Mouse (Mus musculus) forebrain, postnatal 0 days (tissue): Measurements from ENCODE around the gene D130043K22Rik. TPM values are rescaled to one million over a fixed set of nuclear protein-coding genes. Genes with fewer than 3 reads are reported as not detected.

Source experiments
- ATAC-seq: fragments of 200-750 bp; cut with Nextera tagmentation; 2 replicates; pipeline ENCODE4 v1.8.0; 2017; ENCODE audit warnings: mild to moderate bottlenecking, moderate library complexity
- DNase-seq: peaks from one replicate; pipeline ENCODE4 v3.0.0-alpha.2; 2015
- H3K27ac ChIP-seq: fragments of 300-500 bp; sonication (generic); 2 replicates; pipeline ENCODE4 v1.5.1; 2014; ENCODE audit warnings: low read depth, mild to moderate bottlenecking, antibody characterized with exemption, low read length, moderate library complexity, mixed read lengths
- H3K27me3 ChIP-seq: fragments of 300-500 bp; sonication (generic); 2 replicates; pipeline ENCODE4 v1.6.1; 2014; ENCODE audit warnings: mild to moderate bottlenecking, low read length, mixed read lengths; ENCODE audit not compliant: insufficient read depth
- H3K36me3 ChIP-seq: fragments of 300-500 bp; sonication (generic); 2 replicates; pipeline ENCODE4 v1.6.1; 2014; ENCODE audit warnings: mild to moderate bottlenecking, moderate library complexity; ENCODE audit not compliant: insufficient read depth
- H3K4me1 ChIP-seq: fragments of 300-500 bp; sonication (generic); 2 replicates; pipeline ENCODE4 v1.6.1; 2014; ENCODE audit warnings: antibody characterized with exemption; ENCODE audit not compliant: insufficient read depth
- H3K4me2 ChIP-seq: fragments of 300-500 bp; sonication (generic); 2 replicates; pipeline ENCODE4 v1.6.1; 2014; ENCODE audit warnings: low read depth, mild to moderate bottlenecking, moderate library complexity
- H3K4me3 ChIP-seq: fragments of 300-500 bp; sonication (generic); 2 replicates; pipeline ENCODE4 v1.5.1; 2014; ENCODE audit warnings: low read depth, low read length, mixed read lengths
- H3K9ac ChIP-seq: fragments of 300-500 bp; sonication (generic); 2 replicates; pipeline ENCODE4 v1.6.1; 2014; ENCODE audit warnings: mild to moderate bottlenecking
- H3K9me3 ChIP-seq: fragments of 300-500 bp; sonication (generic); 2 replicates; pipeline ENCODE4 v1.6.1; 2016; ENCODE audit warnings: low read length
- CTCF ChIP-seq: sonication (generic); IDR thresholded peaks from 2 replicates; pipeline ENCODE4 v1.5.1; 2016; ENCODE audit warnings: antibody characterized with exemption, control low read depth, low read depth
- WGBS: fragments of 180-500 bp; shearing (Covaris S2); extraction: QIAGEN DNeasy Blood & Tissue Kit; methylation state at CpG from one replicate; pipeline ENCODE4 v1.1.7; 2014; 5-methylcytosine and 5-hydroxymethylcytosine counted together
- polyA plus RNA-seq: library from polyadenylated mRNA; unstranded; fragments of >200 nt; fragmentation: Nextera tagmentation; extraction: Ambion mirVana; gene quantifications from 2 replicates; pipeline ENCODE4 v1.2.1, GENCODE M21; 2015
- total RNA-seq: library from RNA; depleted of rRNA; stranded (reverse); fragments of >200 nt; gene quantifications from 2 replicates; pipeline ENCODE4 v1.2.3, GENCODE M21; 2014

Gene D130043K22Rik
- total and polyA plus RNA-seq, 2 experiments from 2014 or later = 5.6 to 13.1 TPM

DNA sequence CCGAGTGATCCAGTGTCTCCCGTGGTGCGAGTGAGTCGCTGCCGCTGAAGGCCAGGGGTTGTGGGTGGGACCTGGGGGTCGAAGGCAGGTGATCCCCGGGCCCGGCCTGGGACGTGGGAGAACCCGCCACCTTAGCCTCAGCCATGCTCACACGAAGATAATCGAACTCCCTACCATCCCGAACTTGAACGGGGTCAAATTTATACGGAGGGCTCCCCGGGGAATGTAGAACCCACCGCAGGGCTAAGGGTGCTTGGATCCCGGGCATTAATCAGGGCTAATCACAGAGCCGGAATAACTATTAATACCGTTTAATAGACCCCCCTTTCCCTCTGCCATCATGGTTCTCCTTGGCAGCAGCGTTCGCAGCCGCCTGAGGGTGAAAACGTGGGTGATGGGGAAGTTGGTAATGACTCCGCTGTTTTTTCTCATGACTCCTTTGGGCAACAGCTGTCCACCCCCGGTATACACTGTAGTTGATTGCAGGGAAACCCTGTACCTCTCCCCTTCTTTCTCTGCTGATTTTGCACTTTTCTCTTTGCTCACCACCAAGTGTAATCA lies 42.7 kb upstream of the D130043K22Rik start:
- H3K4me1 ChIP-seq = peaks cover 13% of the 10 kb centered on the region
- TF ChIP-seq CTCF = no peak
- H3K27me3 ChIP-seq = no peaks in the 10 kb centered on the region
- H3K9ac ChIP-seq = peak overlapping the region; percentile 87
- H3K4me3 ChIP-seq = peak overlapping the region; percentile 68
- ATAC-seq (no peak), DNase-seq (peak; percentile 29)
- under 1% methylated on average over 26 of the region's 26 CpGs for WGBS
- peaks cover 6% of the 10 kb centered on the region; the same call in 1 of the 2 replicates for H3K36me3 ChIP-seq
- H3K9me3 ChIP-seq = no peaks in the 10 kb centered on the region
- H3K27ac ChIP-seq = peak overlapping the region; percentile 98
- H3K4me2 ChIP-seq = peak overlapping the region; percentile 68

GRCm38 (mm10) chr13:24803196-24803595 lies 41.7 kb upstream of the D130043K22Rik start:
- no peak for TF ChIP-seq CTCF
- Histone ChIP-seq H3K27ac (no peak overlapping the region), H3K9ac (peak overlapping the region; percentile 87; the same call in 1 of the 2 replicates), H3K4me3 (peak overlapping the region; percentile 68), H3K9me3 (no peaks in the 10 kb centered on the region), H3K36me3 (peaks cover 13% of the 10 kb centered on the region; the same call in 1 of the 2 replicates), H3K4me2 (peak overlapping the region; percentile 68), H3K27me3 (no peaks in the 10 kb centered on the region), H3K4me1 (peaks cover 13% of the 10 kb centered on the region)
- WGBS = 5% methylated on average over 2 of the region's 2 CpGs
- DNase-seq = no peak
- ATAC-seq = no peak

DNA sequence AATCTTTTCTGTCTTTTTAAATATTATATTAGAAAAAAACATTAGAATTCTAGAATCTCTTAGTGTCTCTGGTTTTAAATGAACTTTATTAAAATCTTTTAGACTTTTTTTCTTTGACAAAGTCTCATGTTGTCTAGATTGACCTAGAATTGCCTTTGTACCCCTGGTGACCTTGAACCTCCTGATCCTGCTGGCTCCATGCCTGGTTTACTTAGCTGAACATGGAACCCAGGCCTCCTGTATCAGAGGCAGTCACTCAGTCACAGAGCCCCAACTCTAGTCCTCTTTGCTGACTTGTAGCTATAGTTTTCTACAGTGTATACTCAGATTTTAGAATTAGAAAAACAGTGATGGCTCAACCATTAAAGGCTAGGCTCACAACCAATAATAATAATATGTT lies 38.9 kb upstream of the D130043K22Rik start:
- Histone ChIP-seq H3K4me3 (no peak overlapping the region), H3K4me2 (no peak overlapping the region), H3K4me1 (peaks cover 9% of the 10 kb centered on the region), H3K27ac (no peak overlapping the region), H3K9ac (no peak overlapping the region), H3K27me3 (no peaks in the 10 kb centered on the region), H3K9me3 (no peaks in the 10 kb centered on the region), H3K36me3 (peaks cover 27% of the 10 kb centered on the region)
- ATAC-seq (no peak), DNase-seq (no peak)
- no peak for TF ChIP-seq CTCF

DNA sequence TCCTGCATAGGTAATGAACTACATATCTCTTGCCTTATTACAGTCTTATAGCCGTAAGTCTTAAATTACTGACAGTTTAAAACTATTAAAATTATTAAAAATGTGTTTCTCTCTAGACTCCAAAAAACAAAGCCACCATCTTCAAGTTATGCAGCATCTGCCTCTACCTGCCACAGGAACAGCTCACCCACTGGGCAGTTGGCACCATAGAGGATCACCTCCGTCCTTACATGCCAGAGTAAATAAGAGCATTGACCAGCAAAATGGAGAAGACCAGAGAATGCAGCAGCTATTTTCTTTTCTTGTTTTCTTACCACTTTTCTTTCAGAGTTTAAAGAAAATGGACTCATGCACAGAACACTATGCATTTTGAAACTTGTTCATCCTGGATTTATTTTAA lies 32.4 kb upstream of the D130043K22Rik start:
- WGBS = 91% methylated on average over 2 of the region's 2 CpGs

DNA sequence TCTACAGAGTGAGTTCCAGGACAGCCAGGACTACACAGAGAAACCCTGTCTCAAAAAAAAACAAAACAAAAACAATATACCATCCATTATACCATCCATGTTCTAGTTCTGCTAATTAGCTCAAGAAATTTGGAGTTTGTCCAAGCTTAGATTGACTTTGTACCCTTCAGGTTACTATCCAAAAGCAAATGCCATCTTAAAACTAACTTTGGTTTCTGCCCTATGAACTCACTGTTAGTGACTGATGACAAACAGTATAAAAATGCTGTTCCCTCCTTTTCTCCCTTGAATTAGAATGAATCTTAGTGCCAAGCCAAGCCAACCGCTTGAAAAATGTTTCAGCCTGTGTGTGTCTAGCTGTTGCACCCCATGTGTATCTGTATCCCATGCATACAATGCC lies 30.3 kb upstream of the D130043K22Rik start:
- no peak for ATAC-seq
- H3K9ac ChIP-seq = no peak overlapping the region
- H3K27ac ChIP-seq = no peak overlapping the region
- no peak for DNase-seq
- TF ChIP-seq CTCF = no peak
- no peak overlapping the region for H3K4me3 ChIP-seq
- H3K4me2 ChIP-seq = no peak overlapping the region
- no peaks in the 10 kb centered on the region for H3K9me3 ChIP-seq
- no peaks in the 10 kb centered on the region for H3K4me1 ChIP-seq
- H3K27me3 ChIP-seq = no peaks in the 10 kb centered on the region
- WGBS = 78% methylated on average over 1 of the region's 1 CpGs
- H3K36me3 ChIP-seq = peaks cover 33% of the 10 kb centered on the region

More for the DNA sequence above, 32.4 kb upstream of the D130043K22Rik start:
- TF ChIP-seq CTCF = no peak
- ATAC-seq = no peak
- H3K9me3 ChIP-seq = no peaks in the 10 kb centered on the region
- no peak overlapping the region for H3K27ac ChIP-seq
- H3K9ac ChIP-seq = no peak overlapping the region
- DNase-seq = no peak
- no peaks in the 10 kb centered on the region for H3K4me1 ChIP-seq
- H3K27me3 ChIP-seq = no peaks in the 10 kb centered on the region
- H3K36me3 ChIP-seq = peaks cover 39% of the 10 kb centered on the region
- no peak overlapping the region for H3K4me2 ChIP-seq
- no peak overlapping the region for H3K4me3 ChIP-seq

GRCm38 (mm10) chr13:24816125-24817092 lies 28.5 kb upstream of the D130043K22Rik start:
- Histone ChIP-seq H3K27me3 (no peaks in the 10 kb centered on the region), H3K36me3 (peaks cover 25% of the 10 kb centered on the region), H3K9me3 (no peaks in the 10 kb centered on the region), H3K4me2 (no peak overlapping the region), H3K4me3 (no peak overlapping the region), H3K9ac (no peak overlapping the region), H3K27ac (no peak overlapping the region), H3K4me1 (no peaks in the 10 kb centered on the region)
- no peak for TF ChIP-seq CTCF
- 72% methylated on average over 4 of the region's 4 CpGs for WGBS
- no peak for DNase-seq
- peak; percentile 52 for ATAC-seq

GRCm38 (mm10) chr13:24819931-24820330 lies 25.0 kb upstream of the D130043K22Rik start:
- H3K4me1 ChIP-seq = no peaks in the 10 kb centered on the region
- WGBS = 79% methylated on average over 1 of the region's 1 CpGs
- DNase-seq = no peak
- ATAC-seq = no peak
- no peak overlapping the region for H3K9ac ChIP-seq
- peaks cover 6% of the 10 kb centered on the region; the same call in 1 of the 2 replicates for H3K36me3 ChIP-seq
- H3K4me3 ChIP-seq = no peak overlapping the region
- TF ChIP-seq CTCF = no peak
- H3K27me3 ChIP-seq = no peaks in the 10 kb centered on the region
- no peak overlapping the region for H3K4me2 ChIP-seq
- H3K9me3 ChIP-seq = no peaks in the 10 kb centered on the region
- H3K27ac ChIP-seq = no peak overlapping the region
